Mouse (Mus musculus): ENCODE measurements around the gene Ybx2.

Gene Ybx2

DNA sequence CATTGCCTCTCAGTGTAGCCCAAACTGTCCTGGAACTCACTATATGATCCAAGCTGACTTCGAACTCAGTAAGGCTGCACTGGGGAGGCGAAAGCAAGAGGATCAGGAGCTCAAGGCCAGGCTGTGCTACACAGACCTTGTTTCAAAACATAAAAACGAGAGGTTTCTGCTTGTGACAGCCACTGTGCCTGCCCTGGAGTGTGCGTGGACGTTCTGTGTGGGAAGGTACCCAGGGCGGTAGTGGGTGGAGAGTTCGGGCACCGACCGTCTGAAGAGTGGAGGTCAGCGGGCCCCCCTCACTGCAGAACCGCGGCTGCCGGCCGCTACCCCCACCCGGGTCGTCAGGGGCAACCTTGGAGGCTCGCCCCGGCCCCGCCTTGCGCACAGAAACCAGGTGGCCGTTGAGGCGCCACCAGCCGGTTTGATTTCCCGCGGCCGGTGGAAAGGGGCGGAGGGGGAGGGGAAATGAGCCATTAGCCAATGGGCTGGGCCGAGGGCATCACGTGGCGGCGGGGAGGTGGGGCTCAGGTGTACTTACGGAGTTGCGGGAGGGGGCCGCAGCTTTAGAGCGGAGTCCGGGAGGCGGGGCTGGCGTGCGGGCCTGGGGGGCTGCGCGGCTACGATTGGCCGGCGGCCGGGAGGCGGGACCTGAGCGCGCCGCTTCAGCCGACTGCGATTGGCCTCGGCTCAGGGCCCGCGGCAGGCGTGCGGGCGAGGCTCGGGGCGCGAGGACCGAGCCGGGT lies at the start of gene Ybx2:
Gene Ybx2 (plus strand): TSS at position 660 of the 743 bp plus-strand sequence.
- peak; percentile 89 for DNase-seq (ENCODE audit: extremely low spot score, low spot score)

DNA sequence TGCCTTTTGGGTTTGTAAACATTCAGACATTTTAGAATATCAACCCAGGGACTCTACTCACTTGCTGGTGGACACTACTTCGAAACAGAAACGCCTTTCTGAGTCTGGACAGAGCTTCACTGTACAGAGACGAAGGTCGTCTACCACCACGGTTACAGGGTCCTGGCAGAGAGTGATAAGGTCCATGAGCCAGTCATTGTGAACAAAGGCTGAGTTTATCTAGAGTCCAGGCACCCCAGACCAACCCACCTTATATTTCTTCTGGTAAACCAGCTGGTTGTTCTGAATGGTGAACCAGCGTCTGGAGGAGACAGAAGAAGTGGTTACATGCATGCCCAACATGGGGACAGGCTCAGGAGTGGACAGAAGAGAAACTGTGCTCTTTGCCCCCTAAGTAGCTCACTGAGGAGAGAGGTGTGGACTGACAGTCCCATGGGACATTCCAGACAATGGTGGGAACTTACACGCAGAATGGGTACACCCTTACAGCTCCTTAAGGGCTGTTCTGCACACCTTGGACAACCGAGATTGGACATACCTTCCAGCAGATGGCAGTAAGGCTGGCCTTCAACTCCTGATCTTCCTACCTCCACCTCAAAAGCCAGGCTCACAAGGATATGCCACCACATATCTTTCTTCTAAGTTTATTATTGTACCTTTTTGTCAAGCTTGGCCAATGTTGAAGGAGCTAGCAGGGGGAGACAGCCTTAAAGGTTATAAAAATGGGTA lies 48.5 kb upstream of the Ybx2 start:
- no peak for DNase-seq (ENCODE audit: extremely low spot score, low spot score)

DNA sequence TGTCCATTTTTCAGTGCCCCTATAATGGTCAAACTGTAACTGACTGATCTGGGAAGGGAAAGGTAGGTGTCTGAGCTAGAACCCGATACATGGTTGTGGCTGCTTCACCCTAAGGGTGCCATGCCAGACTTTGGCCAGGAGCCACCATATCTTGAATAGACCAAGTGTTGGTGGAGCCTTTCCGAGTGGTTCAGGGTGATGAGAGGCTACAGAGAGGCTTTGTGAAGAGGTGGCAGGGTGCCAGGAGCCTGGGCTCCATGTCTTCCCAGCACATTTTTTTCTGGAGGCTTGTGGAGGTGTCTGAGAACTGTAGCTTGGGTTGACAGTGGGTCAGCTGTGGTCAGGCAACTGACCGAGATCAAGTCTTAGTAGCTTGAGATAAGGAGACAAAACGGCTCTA lies 44.1 kb upstream of the Ybx2 start:
- DNase-seq (ENCODE audit: extremely low spot score, low spot score), result no peak

DNA sequence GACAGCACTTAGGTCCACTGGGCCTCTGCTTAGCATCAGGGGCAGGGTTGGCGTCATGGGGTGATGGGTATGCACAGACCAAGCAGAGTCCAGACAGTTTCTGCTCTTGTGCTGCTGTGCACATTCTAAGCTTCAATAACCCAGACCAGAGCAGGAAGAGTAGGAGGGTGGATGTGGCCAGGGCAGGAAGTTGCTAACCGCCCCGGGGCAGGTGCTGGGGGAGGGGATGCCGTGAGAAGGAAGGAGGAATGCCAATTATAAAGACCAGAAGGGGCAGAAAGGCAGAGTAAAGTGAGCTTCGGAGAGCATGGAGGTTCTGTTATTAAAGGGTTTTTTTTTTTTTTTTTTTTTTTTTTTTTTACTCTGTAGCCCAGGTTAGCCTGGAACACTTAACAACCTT lies 40.9 kb upstream of the Ybx2 start:
- no peak for DNase-seq (ENCODE audit: extremely low spot score, low spot score)

DNA sequence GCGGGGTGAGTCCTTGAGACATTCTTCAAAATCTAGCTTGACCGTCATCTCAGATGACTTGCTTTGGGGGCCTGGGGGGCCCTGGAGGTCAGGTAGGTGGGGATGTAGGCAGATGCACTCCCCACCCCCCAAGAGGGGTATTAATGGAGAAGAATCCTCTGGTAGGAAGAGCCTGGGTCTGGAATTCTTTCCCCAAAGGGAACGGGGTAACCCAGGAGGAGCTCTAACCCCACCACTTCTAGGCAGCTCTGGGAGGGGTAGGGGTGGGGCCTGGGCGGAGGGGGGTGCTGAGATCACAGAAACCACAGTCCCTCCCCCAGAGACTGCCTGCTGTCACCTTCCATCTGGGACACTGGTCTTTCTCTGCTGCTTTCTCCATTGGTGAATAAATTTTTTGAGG lies 40.3 kb upstream of the Ybx2 start, which contains the start of gene Acap1:
Gene Acap1 (minus strand): TSS at position 249 of the 400 bp plus-strand sequence.
- DNase-seq (ENCODE audit: extremely low spot score, low spot score), result no peak

DNA sequence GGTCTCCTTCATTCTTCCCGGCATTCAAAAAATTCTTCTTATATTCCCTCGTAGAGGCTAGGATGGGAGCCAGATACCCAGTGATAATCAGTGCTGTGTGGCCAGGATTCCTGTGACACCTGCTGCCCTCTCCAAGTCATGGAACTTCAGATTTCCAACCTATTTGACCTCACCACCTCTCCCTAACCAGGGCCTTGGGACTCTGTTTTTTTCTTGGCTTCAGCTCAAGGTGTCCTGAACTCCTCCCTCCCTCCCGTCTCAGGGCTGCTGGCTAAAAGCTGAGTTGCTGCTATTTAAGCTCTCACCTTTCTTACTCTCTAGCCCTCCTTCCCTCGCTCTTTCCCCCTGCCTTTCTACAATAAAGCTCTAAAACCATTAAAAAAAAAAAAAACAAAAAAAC lies 35.7 kb upstream of the Ybx2 start:
- peak; percentile 34 for DNase-seq (ENCODE audit: extremely low spot score, low spot score)

DNA sequence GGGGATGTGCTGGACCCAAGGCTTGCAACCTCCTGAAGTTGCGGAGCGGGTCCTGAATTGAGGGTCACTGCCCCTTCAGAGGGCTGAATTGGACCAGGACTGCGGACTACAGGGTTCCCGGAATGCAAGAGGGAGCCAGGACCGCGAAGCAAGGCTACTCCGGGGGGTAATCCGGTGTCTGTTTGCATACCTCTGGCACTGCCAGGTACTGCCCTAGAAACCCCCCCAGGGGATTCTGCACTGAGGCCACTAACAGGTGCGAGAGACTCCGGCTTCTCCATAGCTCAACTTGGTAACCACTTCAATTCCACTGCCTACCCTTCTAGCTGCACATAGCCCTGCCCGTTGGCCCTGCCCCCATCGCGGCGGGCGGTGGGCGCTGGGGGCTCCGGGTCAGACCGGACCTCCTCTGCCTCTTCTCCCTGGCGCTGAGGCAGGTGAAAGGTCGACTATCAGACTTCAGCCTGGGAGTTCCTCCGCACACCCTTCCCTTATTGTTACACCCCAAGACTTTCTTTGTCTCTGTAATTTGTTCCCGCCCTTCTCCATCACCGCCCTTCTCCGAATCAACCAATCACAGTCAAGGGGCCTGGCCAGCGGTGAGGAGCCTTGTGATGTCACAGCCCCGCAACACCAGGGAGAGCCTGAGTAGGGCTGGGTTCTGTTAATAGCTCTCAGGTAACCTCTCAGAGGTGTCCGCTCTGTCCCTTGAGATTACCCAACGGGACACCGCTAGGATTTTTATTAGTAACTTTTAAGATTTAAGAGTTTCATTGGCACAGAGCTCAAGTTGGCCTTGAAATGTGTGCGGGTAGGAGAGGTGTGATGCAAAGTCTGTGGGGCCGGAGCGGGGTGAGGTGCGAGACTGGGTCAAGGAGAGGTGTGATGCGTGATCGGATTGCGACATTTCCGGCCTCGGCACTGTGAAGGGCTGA lies 34.9 kb upstream of the Ybx2 start, which contains the start of the genes 2810408A11Rik and Neurl4:
Gene 2810408A11Rik (minus strand): TSS at position 517 of the 935 bp plus-strand sequence.
Gene Neurl4 (plus strand): TSS at position 602 of the 935 bp plus-strand sequence.
- peak; percentile 89 for DNase-seq (ENCODE audit: extremely low spot score, low spot score)

DNA sequence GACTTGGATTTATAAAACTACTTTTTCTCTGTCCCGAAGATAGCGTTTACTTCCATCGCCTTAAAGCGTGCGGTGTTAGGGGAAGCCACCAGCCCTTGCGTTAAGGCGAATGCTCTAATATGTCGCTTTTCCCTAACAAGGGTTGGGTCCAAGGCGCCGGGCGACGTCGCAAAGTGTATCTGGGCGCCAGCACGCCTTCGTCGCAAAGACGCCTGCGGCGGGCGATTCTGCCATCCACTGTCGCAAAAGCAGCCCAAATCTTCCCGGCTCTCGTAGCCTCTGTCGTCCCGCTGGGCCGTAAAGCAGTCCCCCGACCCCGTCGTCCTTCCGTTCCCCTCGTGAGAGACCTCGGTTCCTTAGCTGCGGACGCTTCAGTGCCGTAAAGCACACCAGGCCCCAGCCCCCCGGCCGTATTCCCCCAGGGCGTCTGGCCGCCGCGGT lies 34.2 kb upstream of the Ybx2 start:
- peak; percentile 93 for DNase-seq (ENCODE audit: extremely low spot score, low spot score)

DNA sequence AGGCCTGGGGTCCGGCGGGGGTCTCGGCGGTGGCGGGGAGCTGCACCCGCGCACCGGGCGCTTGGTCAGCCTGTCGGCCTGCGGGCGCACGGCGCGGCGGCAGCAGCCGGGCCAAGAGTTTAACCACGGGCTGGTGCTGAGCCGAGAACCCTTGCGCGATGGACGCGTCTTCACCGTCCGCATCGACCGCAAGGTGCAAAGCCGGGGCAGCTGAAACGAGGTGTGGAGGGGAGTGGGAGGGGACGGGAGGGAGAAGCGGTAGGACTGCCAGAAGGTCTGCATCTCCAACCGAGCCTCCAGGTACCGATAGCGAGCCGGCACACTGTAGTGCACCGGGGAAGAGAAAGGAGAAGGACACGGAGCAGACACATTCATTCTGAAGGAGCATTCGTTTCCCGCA lies 33.6 kb upstream of the Ybx2 start:
- no peak for DNase-seq (ENCODE audit: extremely low spot score, low spot score)

DNA sequence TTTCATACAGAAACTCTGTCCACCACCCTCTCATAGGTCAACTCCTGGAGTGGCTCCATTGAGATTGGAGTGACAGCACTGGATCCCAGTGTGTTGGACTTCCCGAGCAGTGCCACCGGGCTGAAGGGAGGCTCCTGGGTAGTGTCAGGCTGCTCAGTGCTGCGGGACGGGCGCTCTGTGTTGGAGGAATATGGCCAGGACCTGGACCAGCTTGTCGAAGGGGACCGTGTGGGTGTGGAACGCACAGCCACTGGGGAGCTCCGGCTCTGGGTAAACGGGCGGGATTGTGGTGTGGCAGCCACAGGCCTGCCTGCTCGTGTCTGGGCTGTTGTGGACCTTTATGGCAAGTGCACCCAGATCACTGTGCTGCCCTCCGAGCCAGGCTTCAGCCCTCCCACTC lies 32.6 kb upstream of the Ybx2 start:
- no peak for DNase-seq (ENCODE audit: extremely low spot score, low spot score)

DNA sequence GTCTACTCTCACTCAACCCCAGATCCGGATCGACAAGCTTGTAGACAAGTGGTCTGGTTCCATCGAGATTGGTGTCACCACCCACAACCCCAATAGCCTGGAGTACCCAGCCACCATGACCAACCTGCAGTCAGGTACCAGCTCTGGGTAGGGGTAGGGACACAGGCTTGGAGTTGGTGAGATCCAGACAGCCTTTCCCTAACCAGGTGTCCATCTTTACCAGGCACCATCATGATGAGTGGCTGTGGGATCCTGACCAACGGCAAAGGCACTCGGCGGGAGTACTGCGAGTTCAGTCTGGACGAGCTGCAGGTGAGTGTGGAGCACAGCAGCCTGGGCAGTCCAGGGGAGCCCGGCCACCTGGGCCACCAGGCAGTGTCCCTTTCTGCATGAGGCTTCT lies 31.3 kb upstream of the Ybx2 start:
- no peak for DNase-seq (ENCODE audit: extremely low spot score, low spot score)

DNA sequence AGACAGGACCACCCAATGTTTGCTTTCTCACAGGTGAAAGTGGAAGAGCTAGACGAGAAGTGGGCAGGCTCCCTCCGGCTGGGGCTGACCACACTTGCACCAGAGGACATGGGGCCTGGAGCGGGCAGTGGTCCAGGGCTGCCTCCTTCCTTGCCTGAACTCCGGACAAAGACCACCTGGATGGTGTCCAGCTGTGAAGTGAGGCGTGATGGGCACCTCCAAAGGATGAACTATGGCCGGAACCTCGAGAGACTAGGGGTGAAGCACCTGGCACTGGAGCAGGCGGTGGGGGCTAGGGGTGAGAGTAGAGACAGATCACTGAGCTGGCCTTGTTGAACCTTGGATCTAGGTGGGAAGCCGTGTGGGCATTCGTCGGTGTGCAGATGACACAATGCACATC lies 27.0 kb upstream of the Ybx2 start:
- no peak for DNase-seq (ENCODE audit: extremely low spot score, low spot score)

DNA sequence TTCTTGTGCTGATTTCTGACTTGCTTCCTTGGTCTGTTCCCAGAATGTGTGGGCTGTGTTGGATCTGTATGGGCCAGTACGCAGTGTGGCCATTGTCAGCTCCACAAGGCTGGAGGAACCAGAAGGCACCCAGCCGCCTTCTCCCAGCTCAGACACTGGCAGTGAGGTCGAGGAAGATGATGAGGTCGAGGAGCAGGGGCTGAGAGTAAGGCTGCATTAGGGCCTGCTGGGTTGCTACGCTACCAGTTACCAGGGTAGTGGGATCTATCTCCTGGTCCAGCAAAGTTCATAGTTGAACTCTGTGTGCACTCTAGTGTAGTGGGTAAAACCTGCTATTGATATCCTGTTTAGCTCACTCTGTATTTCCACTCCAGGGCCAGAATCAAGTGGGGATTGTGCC lies 26.4 kb upstream of the Ybx2 start:
- DNase-seq (ENCODE audit: extremely low spot score, low spot score), result no peak

DNA sequence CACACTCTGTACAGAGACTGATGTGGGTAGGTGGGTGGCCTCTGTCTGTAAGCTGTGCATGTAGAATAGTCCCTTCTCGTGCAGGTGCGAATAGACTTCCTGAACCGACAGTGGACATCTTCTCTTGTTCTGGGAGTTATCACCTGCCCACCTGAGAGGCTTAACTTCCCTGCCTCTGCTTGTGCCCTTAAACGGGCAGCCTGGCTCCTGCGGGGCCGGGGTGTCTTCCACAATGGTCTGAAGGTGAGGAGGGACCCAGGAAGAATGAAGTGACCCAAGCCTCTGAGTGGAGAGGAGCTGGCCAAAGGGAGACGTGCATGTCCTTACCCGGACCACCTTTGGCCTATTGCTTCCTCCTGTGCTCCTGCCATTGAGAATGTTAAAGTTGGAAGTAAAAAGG lies 25.4 kb upstream of the Ybx2 start:
- no peak for DNase-seq (ENCODE audit: extremely low spot score, low spot score)

DNA sequence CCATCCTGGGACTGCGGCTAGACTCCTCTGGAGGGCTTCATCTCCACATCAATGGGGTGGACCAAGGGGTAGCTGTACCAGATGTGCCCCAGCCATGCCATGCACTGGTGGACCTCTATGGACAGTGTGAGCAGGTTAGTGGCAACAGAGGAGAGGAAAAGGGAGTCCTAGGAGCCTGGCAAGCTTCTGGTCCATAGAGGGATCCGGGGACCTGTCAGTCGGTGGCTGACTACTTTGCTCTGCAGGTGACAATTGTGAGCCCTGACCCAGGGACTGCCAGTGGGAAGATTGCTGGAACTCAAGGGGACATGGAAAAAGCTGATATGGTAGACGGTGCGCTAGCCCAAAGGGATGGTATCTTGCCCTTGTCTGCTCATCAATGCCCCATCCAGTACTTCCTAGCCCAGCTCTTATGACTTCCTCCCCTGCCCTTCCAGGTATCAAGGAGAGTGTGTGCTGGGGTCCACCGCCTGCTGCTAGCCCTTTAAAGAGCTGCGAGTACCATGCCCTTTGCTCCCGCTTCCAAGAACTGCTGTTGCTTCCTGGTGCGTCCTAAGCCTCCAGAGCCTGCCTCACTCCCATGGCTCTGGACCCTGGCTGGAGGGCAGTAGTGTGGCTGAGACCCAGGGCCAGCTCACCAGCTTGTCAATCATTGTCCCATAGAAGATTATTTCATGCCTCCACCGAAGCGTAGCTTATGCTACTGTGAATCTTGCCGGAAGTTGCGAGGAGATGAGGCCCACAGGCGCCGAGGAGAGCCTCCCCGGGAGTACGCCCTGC lies 24.6 kb upstream of the Ybx2 start:
- no peak for DNase-seq (ENCODE audit: extremely low spot score, low spot score)

DNA sequence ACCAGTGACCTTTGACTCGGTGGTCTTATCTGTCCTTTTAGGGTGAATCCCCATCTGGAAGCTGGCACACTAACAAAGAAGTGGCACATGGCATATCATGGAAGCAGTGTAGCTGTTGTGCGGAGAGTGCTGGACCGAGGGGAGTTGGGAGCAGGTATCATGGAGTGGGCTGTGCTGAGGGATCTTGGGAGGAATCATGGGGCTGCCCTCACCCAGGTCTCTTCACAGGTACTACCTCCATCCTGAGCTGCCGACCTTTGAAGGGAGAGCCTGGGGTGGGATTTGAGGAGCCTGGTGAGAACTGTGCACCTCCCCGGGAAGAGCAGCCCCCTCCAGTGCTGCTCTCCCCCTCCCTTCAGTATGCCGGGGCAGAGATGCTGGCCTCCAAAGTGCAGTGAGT lies 23.9 kb upstream of the Ybx2 start:
- DNase-seq (ENCODE audit: extremely low spot score, low spot score), result no peak

DNA sequence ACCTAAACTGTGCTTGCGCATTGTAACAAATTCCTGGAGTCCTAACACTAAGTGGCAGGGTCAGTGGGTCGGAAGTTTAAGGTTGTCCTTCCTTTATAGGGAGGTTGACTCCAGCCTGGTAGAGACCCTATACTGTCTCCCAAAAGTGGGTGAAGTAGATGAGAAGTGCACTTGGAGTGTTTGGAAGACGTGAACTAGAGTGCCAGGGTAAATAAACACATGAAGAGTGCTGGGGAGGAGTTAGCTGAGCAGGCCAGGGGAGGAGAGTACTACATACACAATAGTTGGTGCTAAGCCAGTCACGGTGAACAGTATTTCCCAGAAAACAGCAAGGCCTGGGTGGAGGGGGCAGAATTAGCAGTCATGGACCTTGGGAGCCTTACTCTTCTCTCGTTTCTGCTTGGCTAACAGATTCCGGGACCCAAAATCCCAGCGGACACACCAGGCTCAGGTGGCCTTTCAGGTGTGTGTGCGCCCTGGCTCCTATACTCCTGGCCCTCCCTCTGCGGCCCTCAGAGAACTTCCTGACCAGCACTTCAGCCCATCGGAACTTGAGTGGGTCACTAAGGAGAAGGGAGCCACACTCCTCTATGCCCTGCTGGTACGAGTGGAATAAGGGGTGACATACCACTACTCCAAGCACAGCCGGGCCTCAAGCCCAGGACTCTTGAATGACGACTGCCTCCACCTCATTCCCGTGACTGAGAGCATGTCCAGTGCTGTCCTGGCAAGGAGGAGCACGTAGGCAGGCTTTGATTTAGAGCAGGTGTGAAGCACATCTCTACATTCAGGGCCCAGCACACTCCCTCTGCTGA lies 22.7 kb upstream of the Ybx2 start:
- DNase-seq (ENCODE audit: extremely low spot score, low spot score), result no peak

DNA sequence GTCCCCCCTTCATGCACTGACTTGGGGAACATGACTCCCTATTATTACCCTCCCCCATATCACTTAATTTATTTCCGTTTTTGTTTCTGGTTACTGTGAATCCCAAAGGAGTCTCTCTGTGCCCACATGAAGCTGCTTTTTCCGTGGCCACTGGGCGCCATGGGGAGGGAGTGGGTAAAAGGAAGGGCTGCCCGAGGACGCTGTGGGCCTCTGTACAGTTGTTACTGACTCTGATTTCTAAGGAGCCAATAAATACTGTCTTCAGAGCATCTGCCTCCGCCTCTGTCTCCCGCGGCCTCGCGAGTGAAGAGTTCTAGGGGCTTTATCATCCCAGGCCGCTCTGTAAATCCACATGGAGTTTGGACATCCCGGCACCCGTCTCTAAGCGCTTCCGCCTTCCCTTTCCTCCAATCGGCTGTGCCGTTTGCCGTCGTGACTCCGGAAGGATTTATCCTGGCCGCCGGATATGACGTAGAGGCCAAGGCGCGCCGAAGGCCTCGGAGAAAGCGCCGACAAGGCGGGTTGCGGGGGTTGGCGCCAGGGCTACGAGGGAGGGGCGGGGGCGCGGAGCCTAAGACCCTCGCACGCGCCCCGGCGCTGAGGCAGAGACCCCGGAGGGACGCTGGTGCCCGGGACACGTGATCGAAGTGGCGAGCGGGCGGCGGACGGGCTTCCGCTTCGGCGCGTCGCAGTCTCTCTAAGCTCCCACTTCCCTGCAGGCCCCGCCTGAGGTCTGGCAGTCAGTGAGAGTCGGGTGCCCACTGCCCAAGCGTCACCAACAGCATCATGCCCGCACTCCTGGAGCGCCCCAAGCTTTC lies 21.8 kb upstream of the Ybx2 start, which contains the start of gene Gps2:
Gene Gps2 (plus strand): TSS at position 335 of the 818 bp plus-strand sequence.
- DNase-seq (ENCODE audit: extremely low spot score, low spot score), result peak; percentile 97

DNA sequence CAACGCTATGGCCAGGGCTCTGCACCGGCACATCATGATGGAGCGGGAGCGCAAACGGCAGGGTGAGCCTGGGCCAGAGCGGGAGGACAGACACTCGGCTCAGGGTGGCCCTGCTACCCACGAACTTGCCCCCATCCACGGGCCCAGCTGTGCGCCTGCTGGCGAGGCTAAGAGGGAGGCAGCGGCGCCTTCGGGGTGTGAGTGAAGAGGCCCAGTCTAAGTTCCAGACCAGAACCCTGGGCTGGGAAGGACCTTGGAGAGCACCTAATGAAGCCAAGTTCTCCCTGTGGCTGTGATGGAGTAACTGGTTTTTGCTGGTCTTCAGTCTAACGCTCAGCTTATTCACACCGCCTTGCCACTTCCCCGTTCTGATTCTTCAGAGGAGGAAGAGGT lies 21.2 kb upstream of the Ybx2 start:
- DNase-seq (ENCODE audit: extremely low spot score, low spot score), result no peak

Measured in neural tube, embryonic 10.5 days (tissue).